Mouse (Mus musculus) hindbrain, embryonic 12.5 days (tissue): ENCODE data around the gene Tomm40l. TPM values are rescaled to one million over a fixed set of nuclear protein-coding genes. Genes with fewer than 3 reads are reported as not detected.

Experiments used
- ATAC-seq: fragments of 200-750 bp; cut with Nextera tagmentation; 2 replicates; pipeline ENCODE4 v1.8.0; 2017; ENCODE audit warnings: moderate TSS enrichment; ENCODE audit not compliant: low FRiP score
- H3K27ac ChIP-seq: fragments of 300-500 bp; sonication (generic); 2 replicates; pipeline ENCODE4 v1.5.1; 2016; ENCODE audit warnings: mild to moderate bottlenecking
- H3K27me3 ChIP-seq: fragments of 300-500 bp; sonication (generic); 2 replicates; pipeline ENCODE4 v1.6.1; 2016; ENCODE audit warnings: mild to moderate bottlenecking
- H3K36me3 ChIP-seq: fragments of 300-500 bp; sonication (generic); 2 replicates; pipeline ENCODE4 v1.6.1; 2016; ENCODE audit warnings: mild to moderate bottlenecking
- H3K4me1 ChIP-seq: fragments of 300-500 bp; sonication (generic); 2 replicates; pipeline ENCODE4 v1.6.1; 2016
- H3K4me2 ChIP-seq: fragments of 300-500 bp; sonication (generic); replicated peaks from 2 replicates; pipeline ENCODE4 v1.6.1; 2016; ENCODE audit warnings: mild to moderate bottlenecking
- H3K4me3 ChIP-seq: fragments of 300-500 bp; sonication (generic); 2 replicates; pipeline ENCODE4 v1.5.1; 2016; ENCODE audit warnings: mild to moderate bottlenecking
- H3K9ac ChIP-seq: fragments of 300-500 bp; sonication (generic); 2 replicates; pipeline ENCODE4 v1.6.1; 2016; ENCODE audit warnings: mild to moderate bottlenecking, moderate library complexity
- H3K9me3 ChIP-seq: fragments of 300-500 bp; sonication (generic); replicated peaks from 2 replicates; pipeline ENCODE4 v1.6.1; 2016; ENCODE audit warnings: mild to moderate bottlenecking
- WGBS: fragments of 180-500 bp; shearing (Covaris S2); methylation state at CpG from one replicate; pipeline ENCODE4 v1.1.7; 2016; 5-methylcytosine and 5-hydroxymethylcytosine counted together
- polyA plus RNA-seq: library from polyadenylated mRNA; unstranded; fragments of >200 nt; fragmentation: Nextera tagmentation; extraction: Ambion mirVana; gene quantifications from 2 replicates; pipeline ENCODE4 v1.2.1, GENCODE M21; 2016

The Tomm40l gene
- polyA plus RNA-seq, 1 experiment from 2014 or later = 28.1 TPM

GRCm38 (mm10) chr1:171232800-171233730 is 10.8 kb upstream of the Tomm40l start:
- Histone ChIP-seq H3K9ac (no peak overlapping the region), H3K4me2 (no peak overlapping the region), H3K27ac (no peak overlapping the region), H3K4me1 (0 out of 2 replicates have a peak, but pooled peaks cover 2% of the 10 kb centered on the region), H3K36me3 (peaks cover 48% of the 10 kb centered on the region), H3K4me3 (no peak overlapping the region), H3K27me3 (no peaks in the 10 kb centered on the region), H3K9me3 (no peaks in the 10 kb centered on the region)
- 87% methylated on average over 12 of the region's 12 CpGs for WGBS
- no peak for ATAC-seq

GRCm38 (mm10) chr1:171232348-171232747 is 10.0 kb upstream of the Tomm40l start:
- Histone ChIP-seq H3K4me1 (0 out of 2 replicates have a peak, but pooled peaks cover 2% of the 10 kb centered on the region), H3K4me3 (no peak overlapping the region), H3K36me3 (peaks cover 40% of the 10 kb centered on the region), H3K4me2 (no peak overlapping the region), H3K9ac (no peak overlapping the region), H3K27me3 (no peaks in the 10 kb centered on the region), H3K27ac (no peak overlapping the region), H3K9me3 (no peaks in the 10 kb centered on the region)
- WGBS = 90% methylated on average over 5 of the region's 5 CpGs
- no peak for ATAC-seq

- Histone ChIP-seq H3K27me3 (no peaks in the 10 kb centered on the region), H3K36me3 (peaks cover 35% of the 10 kb centered on the region), H3K9ac (no peak overlapping the region), H3K4me2 (no peak overlapping the region), H3K9me3 (no peaks in the 10 kb centered on the region), H3K4me1 (0 out of 2 replicates have a peak, but pooled peaks cover 2% of the 10 kb centered on the region), H3K27ac (no peak overlapping the region), H3K4me3 (no peak overlapping the region)
- ATAC-seq = no peak
- 71% methylated on average over 4 of the region's 4 CpGs for WGBS
Observed at GRCm38 (mm10) chr1:171231844-171232243, 9.5 kb upstream of the Tomm40l start.

- Histone ChIP-seq H3K27ac (no peak overlapping the region), H3K4me1 (0 out of 2 replicates have a peak, but pooled peaks cover 2% of the 10 kb centered on the region), H3K27me3 (no peaks in the 10 kb centered on the region), H3K36me3 (peaks cover 20% of the 10 kb centered on the region), H3K9ac (no peak overlapping the region), H3K4me3 (no peak overlapping the region), H3K9me3 (no peaks in the 10 kb centered on the region), H3K4me2 (no peak overlapping the region)
- ATAC-seq = no peak
- WGBS = 46% methylated on average over 3 of the region's 3 CpGs
Observed at GRCm38 (mm10) chr1:171230215-171230614, 7.9 kb upstream of the Tomm40l start.

- no peaks in the 10 kb centered on the region for H3K9me3 ChIP-seq
- H3K9ac ChIP-seq = no peak overlapping the region
- WGBS = 50% methylated on average over 6 of the region's 6 CpGs
- no peak overlapping the region for H3K4me2 ChIP-seq
- no peaks in the 10 kb centered on the region for H3K27me3 ChIP-seq
- no peak overlapping the region for H3K4me3 ChIP-seq
- 0 out of 2 replicates have a peak, but pooled peaks cover 2% of the 10 kb centered on the region for H3K4me1 ChIP-seq
- peaks cover 15% of the 10 kb centered on the region for H3K36me3 ChIP-seq
- no peak for ATAC-seq
- H3K27ac ChIP-seq = no peak overlapping the region
Observed at GRCm38 (mm10) chr1:171229750-171230149, 7.4 kb upstream of the Tomm40l start.

- H3K4me2 ChIP-seq = no peak overlapping the region
- H3K27ac ChIP-seq = no peak overlapping the region
- H3K9ac ChIP-seq = no peak overlapping the region
- WGBS = 96% methylated on average over 1 of the region's 1 CpGs
- H3K9me3 ChIP-seq = no peaks in the 10 kb centered on the region
- no peaks in the 10 kb centered on the region for H3K27me3 ChIP-seq
- ATAC-seq = no peak
- peaks cover 5% of the 10 kb centered on the region; the same call in 1 of the 2 replicates for H3K4me1 ChIP-seq
- H3K36me3 ChIP-seq = no peaks in the 10 kb centered on the region
- H3K4me3 ChIP-seq = no peak overlapping the region
Observed at GRCm38 (mm10) chr1:171227879-171228278, 5.6 kb upstream of the Tomm40l start.

GRCm38 (mm10) chr1:171226780-171227179 is 4.5 kb upstream of the Tomm40l start:
- no peak overlapping the region for H3K9ac ChIP-seq

GRCm38 (mm10) chr1:171224857-171225256 is 2.5 kb upstream of the Tomm40l start, which contains the start of gene Apoa2:
Gene Apoa2, plus strand, starts transcription at chr1:171225054.
- 81% methylated on average over 5 of the region's 5 CpGs for WGBS
- Histone ChIP-seq H3K4me1 (peaks cover 15% of the 10 kb centered on the region), H3K27me3 (no peaks in the 10 kb centered on the region), H3K27ac (no peak within 1 kb of the TSS), H3K9ac (no peak within 1 kb of the TSS), H3K9me3 (no peaks in the 10 kb centered on the region), H3K4me3 (no peak within 1 kb of the TSS), H3K36me3 (0 out of 2 replicates have a peak, but pooled peaks cover 3% of the 10 kb centered on the region), H3K4me2 (no peak within 1 kb of the TSS)
- no peak for ATAC-seq

More at GRCm38 (mm10) chr1:171226780-171227179, 4.5 kb upstream of the Tomm40l start:
- Histone ChIP-seq H3K27ac (no peak overlapping the region), H3K9me3 (no peaks in the 10 kb centered on the region), H3K36me3 (no peaks in the 10 kb centered on the region), H3K4me2 (no peak overlapping the region), H3K4me3 (no peak overlapping the region), H3K27me3 (no peaks in the 10 kb centered on the region), H3K4me1 (peaks cover 7% of the 10 kb centered on the region)
- ATAC-seq = no peak
- WGBS = 43% methylated on average over 4 of the region's 4 CpGs

GRCm38 (mm10) chr1:171223796-171224195 is 1.5 kb upstream of the Tomm40l start:
- H3K36me3 ChIP-seq = peaks cover 13% of the 10 kb centered on the region; the same call in 1 of the 2 replicates
- H3K27me3 ChIP-seq = no peaks in the 10 kb centered on the region
- no peaks in the 10 kb centered on the region for H3K9me3 ChIP-seq
- no peak for ATAC-seq
- H3K27ac ChIP-seq = no peak overlapping the region
- peaks cover 15% of the 10 kb centered on the region for H3K4me1 ChIP-seq
- no peak overlapping the region for H3K4me3 ChIP-seq
- WGBS = 88% methylated on average over 2 of the region's 2 CpGs
- H3K9ac ChIP-seq = no peak overlapping the region
- H3K4me2 ChIP-seq = no peak overlapping the region

- Histone ChIP-seq H3K27me3 (no peaks in the 10 kb centered on the region), H3K9ac (no peak overlapping the region), H3K27ac (peak overlapping the region; percentile 49; the same call in 1 of the 2 replicates), H3K4me2 (peak overlapping the region; percentile 75; the same call in 1 of the 2 replicates), H3K9me3 (no peaks in the 10 kb centered on the region), H3K36me3 (peaks cover 19% of the 10 kb centered on the region; the same call in 1 of the 2 replicates), H3K4me1 (peaks cover 15% of the 10 kb centered on the region), H3K4me3 (peak overlapping the region; percentile 57)
- WGBS = 80% methylated on average over 6 of the region's 6 CpGs
- ATAC-seq = no peak
Observed at GRCm38 (mm10) chr1:171223168-171223567, 854 bp upstream of the Tomm40l start.

GRCm38 (mm10) chr1:171221281-171222193 is 777 bp downstream of the Tomm40l start:
- Histone ChIP-seq H3K9ac (peak overlapping the region; percentile 64), H3K36me3 (peaks cover 22% of the 10 kb centered on the region; the same call in 1 of the 2 replicates), H3K4me3 (peak overlapping the region; percentile 57), H3K9me3 (no peaks in the 10 kb centered on the region), H3K27ac (peak overlapping the region; percentile 44; the same call in 1 of the 2 replicates), H3K4me1 (peaks cover 15% of the 10 kb centered on the region), H3K27me3 (no peaks in the 10 kb centered on the region), H3K4me2 (peak overlapping the region; percentile 75)
- no peak for ATAC-seq
- 7% methylated on average over 22 of the region's 22 CpGs for WGBS
